Mouse (Mus musculus): ENCODE results near the gene Sema6b. TPM values are rescaled to one million over a fixed set of nuclear protein-coding genes. Genes with fewer than 3 reads are reported as not detected.

Gene Sema6b
- 1.2 and 1.8 TPM in 2 replicates for polyA plus RNA-seq (2016; fragmentation: Nextera tagmentation; extraction: Ambion mirVana)

- 1% methylated on average over 79 of the region's 79 CpGs for WGBS
- peak; percentile 81 for DNase-seq (ENCODE audit: low spot score)
- peaks cover 67% of the 10 kb centered on the region for H3K4me1 ChIP-seq
- H3K27ac ChIP-seq (replicated peaks): peak within 1 kb of the TSS; percentile 81
- no peaks in the 10 kb centered on the region for H3K9me3 ChIP-seq (replicated peaks)
- no peaks in the 10 kb centered on the region for H3K36me3 ChIP-seq
- peaks cover 99% of the 10 kb centered on the region for H3K27me3 ChIP-seq (ENCODE audit: low read depth, poor library complexity, severe bottlenecking)
- peak within 1 kb of the TSS; percentile 79 for H3K4me3 ChIP-seq
These were observed at the start of gene Sema6b for GRCm38 (mm10) chr17:56139858-56140595. Gene Sema6b (minus strand): TSS chr17:56140343.

GRCm38 (mm10) chr17:56185281-56186141 lies 45.4 kb upstream of the Sema6b start:
- no peaks in the 10 kb centered on the region for H3K9me3 ChIP-seq (replicated peaks)
- WGBS: 51% methylated on average over 11 of the region's 11 CpGs
- DNase-seq (ENCODE audit: low spot score): peak; percentile 26
- H3K36me3 ChIP-seq: peaks cover 62% of the 10 kb centered on the region
- H3K4me1 ChIP-seq: peaks cover 38% of the 10 kb centered on the region
- H3K27me3 ChIP-seq (ENCODE audit: low read depth, poor library complexity, severe bottlenecking): no peaks in the 10 kb centered on the region
- peak overlapping the region; percentile 80 for H3K27ac ChIP-seq (replicated peaks)
- H3K4me3 ChIP-seq: peak overlapping the region; percentile 9; the same call in 1 of the 2 replicates

GRCm38 (mm10) chr17:56183658-56184103 lies 43.5 kb upstream of the Sema6b start, which contains the start of gene Mydgf:
Gene Mydgf (minus strand): TSS chr17:56183920.
- Histone ChIP-seq H3K36me3 (peaks cover 62% of the 10 kb centered on the region), H3K27ac (replicated peaks) (peak within 1 kb of the TSS; percentile 85), H3K4me3 (peak within 1 kb of the TSS; percentile 79), H3K27me3 (ENCODE audit: low read depth, poor library complexity, severe bottlenecking) (no peaks in the 10 kb centered on the region), H3K4me1 (peaks cover 38% of the 10 kb centered on the region), H3K9me3 (replicated peaks) (no peaks in the 10 kb centered on the region)
- DNase-seq (ENCODE audit: low spot score): peak; percentile 95
- WGBS: under 1% methylated on average over 47 of the region's 47 CpGs

GRCm38 (mm10) chr17:56182975-56183657 lies 43.0 kb upstream of the Sema6b start:
- H3K36me3 ChIP-seq: peaks cover 62% of the 10 kb centered on the region
- 2% methylated on average over 14 of the region's 14 CpGs for WGBS
- H3K27me3 ChIP-seq (ENCODE audit: low read depth, poor library complexity, severe bottlenecking): no peaks in the 10 kb centered on the region
- H3K9me3 ChIP-seq (replicated peaks): no peaks in the 10 kb centered on the region
- peak overlapping the region; percentile 79 for H3K4me3 ChIP-seq
- H3K27ac ChIP-seq (replicated peaks): peak overlapping the region; percentile 85
- DNase-seq (ENCODE audit: low spot score): no peak
- peaks cover 38% of the 10 kb centered on the region for H3K4me1 ChIP-seq

- no peaks in the 10 kb centered on the region for H3K27me3 ChIP-seq (ENCODE audit: low read depth, poor library complexity, severe bottlenecking)
- peaks cover 62% of the 10 kb centered on the region for H3K36me3 ChIP-seq
- WGBS: 98% methylated on average over 3 of the region's 3 CpGs
- H3K27ac ChIP-seq (replicated peaks): no peak overlapping the region
- peaks cover 7% of the 10 kb centered on the region for H3K4me1 ChIP-seq
- H3K4me3 ChIP-seq: no peak overlapping the region
- no peak for DNase-seq (ENCODE audit: low spot score)
- H3K9me3 ChIP-seq (replicated peaks): no peaks in the 10 kb centered on the region
These were observed 35.3 kb upstream of the Sema6b start for GRCm38 (mm10) chr17:56175416-56175815.

- H3K36me3 ChIP-seq: peaks cover 43% of the 10 kb centered on the region
- no peak overlapping the region for H3K4me3 ChIP-seq
- H3K27ac ChIP-seq (replicated peaks): no peak overlapping the region
- H3K27me3 ChIP-seq (ENCODE audit: low read depth, poor library complexity, severe bottlenecking): no peaks in the 10 kb centered on the region
- 59% methylated on average over 10 of the region's 10 CpGs for WGBS
- no peak for DNase-seq (ENCODE audit: low spot score)
- H3K9me3 ChIP-seq (replicated peaks): no peaks in the 10 kb centered on the region
- peaks cover 17% of the 10 kb centered on the region for H3K4me1 ChIP-seq
These were observed 33.4 kb upstream of the Sema6b start for GRCm38 (mm10) chr17:56173401-56174046.

- peaks cover 26% of the 10 kb centered on the region for H3K36me3 ChIP-seq
- no peak for DNase-seq (ENCODE audit: low spot score)
- H3K27me3 ChIP-seq (ENCODE audit: low read depth, poor library complexity, severe bottlenecking): no peaks in the 10 kb centered on the region
- H3K4me3 ChIP-seq: no peak overlapping the region
- 97% methylated on average over 17 of the region's 17 CpGs for WGBS
- no peaks in the 10 kb centered on the region for H3K9me3 ChIP-seq (replicated peaks)
- H3K4me1 ChIP-seq: peaks cover 17% of the 10 kb centered on the region
- no peak overlapping the region for H3K27ac ChIP-seq (replicated peaks)
These were observed 31.7 kb upstream of the Sema6b start for GRCm38 (mm10) chr17:56171881-56172280.

GRCm38 (mm10) chr17:56171456-56171855 lies 31.3 kb upstream of the Sema6b start:
- no peak overlapping the region for H3K27ac ChIP-seq (replicated peaks)
- H3K4me3 ChIP-seq: no peak overlapping the region
- DNase-seq (ENCODE audit: low spot score): no peak
- H3K4me1 ChIP-seq: peaks cover 17% of the 10 kb centered on the region
- H3K27me3 ChIP-seq (ENCODE audit: low read depth, poor library complexity, severe bottlenecking): no peaks in the 10 kb centered on the region
- H3K36me3 ChIP-seq: peaks cover 22% of the 10 kb centered on the region
- H3K9me3 ChIP-seq (replicated peaks): no peaks in the 10 kb centered on the region
- 93% methylated on average over 9 of the region's 9 CpGs for WGBS

- peak; percentile 39 for DNase-seq (ENCODE audit: low spot score)
- peaks cover 14% of the 10 kb centered on the region for H3K36me3 ChIP-seq
- H3K4me1 ChIP-seq: peaks cover 19% of the 10 kb centered on the region
- WGBS: 35% methylated on average over 10 of the region's 10 CpGs
- H3K4me3 ChIP-seq: no peak overlapping the region
- H3K9me3 ChIP-seq (replicated peaks): no peaks in the 10 kb centered on the region
- no peaks in the 10 kb centered on the region for H3K27me3 ChIP-seq (ENCODE audit: low read depth, poor library complexity, severe bottlenecking)
- peak overlapping the region; percentile 73 for H3K27ac ChIP-seq (replicated peaks)
These were observed 30.5 kb upstream of the Sema6b start for GRCm38 (mm10) chr17:56170636-56171035.

- H3K36me3 ChIP-seq: peaks cover 6% of the 10 kb centered on the region
- DNase-seq (ENCODE audit: low spot score): no peak
- H3K27me3 ChIP-seq (ENCODE audit: low read depth, poor library complexity, severe bottlenecking): no peaks in the 10 kb centered on the region
- peaks cover 23% of the 10 kb centered on the region for H3K4me1 ChIP-seq
- H3K27ac ChIP-seq (replicated peaks): peak overlapping the region; percentile 73
- no peaks in the 10 kb centered on the region for H3K9me3 ChIP-seq (replicated peaks)
- 0 out of 2 replicates have a peak overlapping the region, but pooled peaks have one; percentile 4 for H3K4me3 ChIP-seq
- WGBS: 71% methylated on average over 6 of the region's 6 CpGs
These were observed 29.7 kb upstream of the Sema6b start for GRCm38 (mm10) chr17:56169830-56170229.

- Histone ChIP-seq H3K9me3 (replicated peaks) (no peaks in the 10 kb centered on the region), H3K4me3 (no peak overlapping the region), H3K27ac (replicated peaks) (no peak overlapping the region), H3K27me3 (ENCODE audit: low read depth, poor library complexity, severe bottlenecking) (peaks cover 12% of the 10 kb centered on the region), H3K36me3 (no peaks in the 10 kb centered on the region), H3K4me1 (peaks cover 37% of the 10 kb centered on the region)
- DNase-seq (ENCODE audit: low spot score): no peak
- 76% methylated on average over 11 of the region's 11 CpGs for whole genome bisulfite sequencing
These were observed 25.5 kb upstream of the Sema6b start for GRCm38 (mm10) chr17:56165671-56166070.

- DNase-seq (ENCODE audit: low spot score): no peak
- no peak overlapping the region for H3K4me3 ChIP-seq
- no peaks in the 10 kb centered on the region for H3K36me3 ChIP-seq
- peaks cover 25% of the 10 kb centered on the region for H3K4me1 ChIP-seq
- WGBS: 85% methylated on average over 3 of the region's 3 CpGs
- no peaks in the 10 kb centered on the region for H3K9me3 ChIP-seq (replicated peaks)
- no peak overlapping the region for H3K27ac ChIP-seq (replicated peaks)
- peaks cover 18% of the 10 kb centered on the region for H3K27me3 ChIP-seq (ENCODE audit: low read depth, poor library complexity, severe bottlenecking)
These were observed 24.4 kb upstream of the Sema6b start for GRCm38 (mm10) chr17:56164510-56164909.

Measured in midbrain, embryonic 10.5 days (tissue).